Comparison of ENCODE assay signal across 8 mouse cellular contexts in the genomic region with DNA sequence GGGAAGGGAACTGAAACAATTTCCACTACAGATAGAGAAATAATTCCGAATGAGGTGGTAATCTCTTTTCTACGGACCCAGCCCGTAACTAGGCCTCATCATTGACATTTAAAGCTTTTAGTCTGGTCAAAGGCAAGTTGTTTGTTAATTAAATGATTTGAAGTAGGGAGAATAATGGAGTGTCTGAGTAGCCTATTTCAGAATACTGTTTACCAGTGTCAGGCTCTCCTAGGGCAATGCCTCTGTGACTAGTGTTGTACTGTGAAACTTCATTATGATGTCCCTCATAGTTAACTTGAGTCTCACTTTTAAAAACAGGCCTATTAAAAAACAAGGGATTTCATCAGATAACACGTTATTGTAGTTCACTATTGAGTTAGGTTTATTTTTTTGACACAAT. TPM values are rescaled to one million over a fixed set of nuclear protein-coding genes. Genes with fewer than 3 reads are reported as not detected.
DNase-seq lines count a peak whose midpoint lies in the region; ATAC-seq and TF ChIP-seq lines count a peak whose summit lies in the region.

No protein-coding gene starts in this region.

- DNase-seq in cerebellum, adult 9-10 months, result peak; percentile 26
- no peak for DNase-seq in cerebellum, adult 18-20 months
- DNase-seq in thymus, adult 2 months, result no peak
- DNase-seq in thymus, adult 18-20 months, result no peak
- DNase-seq in urinary bladder, postnatal 36 days (ENCODE audit: low spot score in 2 of 2), result no peak
- no peak for DNase-seq in B cell, adult 2 months

- H3K27me3 ChIP-seq in thymus, adult 2 months (ENCODE audit: control insufficient read depth, insufficient read depth, low read length), result no peaks in the 10 kb centered on the region
- H3K27me3 ChIP-seq in limb, embryonic 15.5 days, result no peaks in the 10 kb centered on the region

- no peaks in the 10 kb centered on the region for H3K36me3 ChIP-seq in thymus, adult 2 months (ENCODE audit: control insufficient read depth, insufficient read depth, low read length)
- H3K36me3 ChIP-seq in limb, embryonic 15.5 days, result no peaks in the 10 kb centered on the region

- no peak for TF ChIP-seq CTCF in thymus, adult 2 months (IDR thresholded peaks at IDR 0.05; ENCODE audit: borderline replicate concordance, control insufficient read depth, extremely low read depth, insufficient read depth, low read length, poor library complexity)

- H3K9ac ChIP-seq in limb, embryonic 15.5 days, result peak overlapping the region; percentile 93

- no peaks in the 10 kb centered on the region for H3K9me3 ChIP-seq in limb, embryonic 15.5 days

- WGBS in thymus, adult 2 months, result 1% methylated on average over 4 of the region's 4 CpGs
- 1% methylated on average over 4 of the region's 4 CpGs for WGBS in limb, embryonic 15.5 days

- H3K4me3 ChIP-seq in thymus, adult 2 months (ENCODE audit: control insufficient read depth, insufficient read depth, low read length), result peak overlapping the region; percentile 63
- peak overlapping the region; percentile 87 for H3K4me3 ChIP-seq in limb, embryonic 15.5 days

- no peak for ATAC-seq in limb, embryonic 15.5 days (ENCODE audit: insufficient number of reproducible peaks, low FRiP score, low TSS enrichment, low read depth)
- ATAC-seq in frontal cortex, adult (ENCODE audit: low TSS enrichment), result no peak

- peaks cover 6% of the 10 kb centered on the region for H3K4me1 ChIP-seq in thymus, adult 2 months (replicated peaks; ENCODE audit: control insufficient read depth, insufficient read depth, low read length)
- H3K4me1 ChIP-seq in limb, embryonic 15.5 days, result peaks cover 13% of the 10 kb centered on the region

- TF ChIP-seq POLR2A in thymus, adult 2 months (IDR thresholded peaks at IDR 0.05; ENCODE audit: control insufficient read depth, extremely low read depth, insufficient read depth, low read length, poor library complexity), result no peak

- peak overlapping the region; percentile 69 for H3K27ac ChIP-seq in thymus, adult 2 months (ENCODE audit: control insufficient read depth, insufficient read depth, low read length)
- H3K27ac ChIP-seq in limb, embryonic 15.5 days, result peak overlapping the region; percentile 98

- H3K4me2 ChIP-seq in limb, embryonic 15.5 days, result peak overlapping the region; percentile 57

RNA-seq across cellular contexts. Expression of a gene that starts 1.1 kb away (rescaled TPM):
- polyA plus RNA-seq in thymus, adult 2 months (2012; rRNA removed), result 19.6 and 21.7 TPM in 2 replicates
- polyA plus RNA-seq in limb, embryonic 15.5 days (2015; fragmentation: Nextera tagmentation; extraction: Ambion mirVana), result 169 and 171 TPM in 2 replicates

RNA-seq across cellular contexts. Expression of a gene that starts 1.1 kb away (rescaled TPM):
- polyA plus RNA-seq in thymus, adult 2 months (2012; rRNA removed), result 101 and 110 TPM in 2 replicates
- 150 and 154 TPM in 2 replicates for polyA plus RNA-seq in limb, embryonic 15.5 days (2015; fragmentation: Nextera tagmentation; extraction: Ambion mirVana)

RNA-seq across cellular contexts. Expression of a gene that starts 45.5 kb away (rescaled TPM):
- not detected in 2 replicates for polyA plus RNA-seq in thymus, adult 2 months (2012; rRNA removed)
- polyA plus RNA-seq in limb, embryonic 15.5 days (2015; fragmentation: Nextera tagmentation; extraction: Ambion mirVana), result not detected in 2 replicates
